Mouse (Mus musculus) MEL-GATA-1-ER (cell line): ENCODE results near the gene Slc48a1.
A peak's percentile ranks its signal among the peaks of the same experiment; 100 is the strongest.

Experiments used
- DNase-seq: peaks from one replicate; pipeline ENCODE4 v3.0.0-alpha.2; 2012; ENCODE audit warnings: low read depth; ENCODE audit errors: extremely low read depth

Gene Slc48a1

GRCm38 (mm10) chr15:97778311-97779098 lies at the start of gene Slc48a1:
TSS of gene Slc48a1 (plus strand) at chr15:97778520.
- no peak for DNase-seq

DNA sequence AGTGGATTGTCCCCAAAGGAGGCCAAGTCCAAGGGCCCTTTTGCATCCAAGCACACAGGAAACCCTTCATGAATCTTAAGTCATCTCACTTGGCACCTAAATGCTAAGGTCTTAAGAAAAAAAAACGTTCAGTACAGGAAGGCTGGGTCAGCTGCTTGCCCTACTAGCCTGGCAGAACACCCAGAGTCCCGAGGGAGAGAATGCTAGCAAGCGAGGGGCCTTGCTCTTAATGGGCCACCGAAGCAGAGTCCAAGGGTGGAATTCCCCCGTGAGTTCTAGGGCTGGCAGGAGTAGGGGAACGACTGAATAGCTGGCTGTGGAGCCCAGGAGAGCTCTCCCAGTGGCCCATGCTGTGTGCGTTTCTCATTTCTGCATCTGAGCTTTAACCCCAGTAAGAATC lies 49.5 kb upstream of the Slc48a1 start:
- DNase-seq: no peak

DNA sequence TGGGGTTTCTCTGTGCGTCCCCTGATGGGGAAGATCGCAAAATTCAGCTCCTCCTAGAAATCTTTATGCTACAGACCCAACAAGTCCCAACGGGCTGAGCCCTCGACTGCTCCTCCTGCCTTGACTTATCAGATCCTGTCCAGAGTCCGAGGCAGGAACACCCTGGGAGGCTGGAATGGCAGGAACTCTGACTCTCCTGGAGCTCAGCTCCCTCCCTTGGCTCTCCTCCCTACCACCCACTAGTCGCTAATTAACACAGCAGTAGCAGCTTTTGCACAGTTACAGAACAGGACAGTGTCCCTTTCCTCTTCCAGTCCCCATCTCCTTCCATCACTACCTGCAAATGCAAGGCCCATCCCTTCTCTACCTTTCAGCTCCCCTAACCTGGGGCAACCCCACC lies 48.0 kb upstream of the Slc48a1 start:
- no peak for DNase-seq

- DNase-seq: no peak
Measured at GRCm38 (mm10) chr15:97731111-97731510, 47.2 kb upstream of the Slc48a1 start, which contains the start of gene Endou. TSS of gene Endou (minus strand) at chr15:97731339.

GRCm38 (mm10) chr15:97731988-97732387 lies 46.3 kb upstream of the Slc48a1 start:
- no peak for DNase-seq

DNA sequence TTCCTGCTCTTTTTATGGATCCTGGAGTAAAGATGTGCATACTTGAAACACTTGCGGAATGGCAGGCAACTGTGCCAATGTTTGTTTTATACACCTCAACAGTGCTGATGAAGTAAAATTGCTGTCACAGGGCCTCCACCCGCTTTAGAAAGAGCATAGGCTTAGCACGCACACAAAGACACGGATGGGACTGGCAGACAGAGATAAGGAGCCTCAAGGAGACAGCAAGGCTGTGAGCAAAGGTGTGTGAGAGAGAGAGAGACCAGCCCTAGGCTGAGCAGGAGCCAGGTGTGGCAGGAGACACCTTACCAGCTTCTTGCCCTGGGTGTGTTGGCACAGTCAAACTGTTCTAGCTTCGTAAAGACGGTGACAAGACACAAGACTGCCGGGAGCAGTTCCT lies 39.4 kb upstream of the Slc48a1 start:
- DNase-seq: no peak

GRCm38 (mm10) chr15:97740283-97740732 lies 38.0 kb upstream of the Slc48a1 start:
- no peak for DNase-seq

DNA sequence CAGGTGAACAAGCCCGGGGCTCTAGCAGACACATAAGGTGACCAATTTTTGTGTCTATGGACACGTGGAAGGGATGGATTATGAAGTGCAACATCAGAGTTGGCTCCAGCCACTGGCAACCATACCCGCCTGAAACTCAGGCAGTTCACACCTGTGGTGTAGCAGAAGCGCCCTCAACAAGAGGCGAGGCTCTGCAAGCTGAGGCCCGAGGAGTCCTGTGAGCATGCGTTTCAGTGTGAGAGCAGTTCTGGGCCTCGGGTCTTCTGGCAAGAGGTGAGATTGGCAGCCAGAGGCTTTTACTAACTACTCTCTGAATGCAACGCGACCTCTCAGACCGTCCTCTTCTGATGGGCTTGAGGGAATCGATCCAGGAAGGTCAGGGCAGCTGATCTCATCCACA lies 36.7 kb upstream of the Slc48a1 start:
- no peak for DNase-seq

GRCm38 (mm10) chr15:97742074-97742473 lies 36.2 kb upstream of the Slc48a1 start:
- DNase-seq: no peak

DNA sequence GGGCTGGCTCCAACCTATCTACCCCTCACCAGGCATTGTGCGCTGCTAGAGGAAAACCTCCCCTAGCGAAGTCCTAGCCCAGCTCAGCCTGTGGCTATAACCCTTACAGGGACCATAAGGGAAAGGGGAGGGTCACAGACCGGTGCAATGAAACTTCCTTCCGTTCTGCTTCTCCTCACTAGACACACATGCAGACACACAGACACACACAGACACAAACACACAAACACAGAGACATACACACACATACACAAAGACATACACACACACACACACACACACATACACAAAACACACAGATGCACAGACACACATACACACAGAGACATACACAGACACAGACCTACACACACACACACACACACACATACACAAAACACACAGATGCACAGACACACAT lies 35.7 kb upstream of the Slc48a1 start:
- DNase-seq: no peak

DNA sequence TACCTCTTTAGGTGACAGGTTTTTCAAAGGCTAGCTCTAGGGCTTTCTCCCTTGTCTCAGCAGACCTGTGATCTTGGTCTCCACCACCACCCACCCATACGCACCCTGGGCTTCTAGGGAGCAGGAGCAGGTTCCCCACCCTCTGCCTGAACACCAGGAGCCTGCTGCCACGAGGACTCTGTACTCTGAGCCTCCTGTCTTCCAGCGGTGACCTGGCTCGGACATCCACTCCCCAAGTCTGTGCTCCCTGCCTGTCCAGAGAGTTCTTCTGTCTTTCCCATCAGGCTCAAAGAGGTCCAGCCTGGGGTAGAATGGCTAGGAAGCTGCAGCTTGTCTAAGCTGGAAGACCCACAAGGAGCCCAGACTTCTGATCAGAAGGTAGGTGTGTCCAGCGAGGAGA lies 35.1 kb upstream of the Slc48a1 start:
- DNase-seq: no peak

DNA sequence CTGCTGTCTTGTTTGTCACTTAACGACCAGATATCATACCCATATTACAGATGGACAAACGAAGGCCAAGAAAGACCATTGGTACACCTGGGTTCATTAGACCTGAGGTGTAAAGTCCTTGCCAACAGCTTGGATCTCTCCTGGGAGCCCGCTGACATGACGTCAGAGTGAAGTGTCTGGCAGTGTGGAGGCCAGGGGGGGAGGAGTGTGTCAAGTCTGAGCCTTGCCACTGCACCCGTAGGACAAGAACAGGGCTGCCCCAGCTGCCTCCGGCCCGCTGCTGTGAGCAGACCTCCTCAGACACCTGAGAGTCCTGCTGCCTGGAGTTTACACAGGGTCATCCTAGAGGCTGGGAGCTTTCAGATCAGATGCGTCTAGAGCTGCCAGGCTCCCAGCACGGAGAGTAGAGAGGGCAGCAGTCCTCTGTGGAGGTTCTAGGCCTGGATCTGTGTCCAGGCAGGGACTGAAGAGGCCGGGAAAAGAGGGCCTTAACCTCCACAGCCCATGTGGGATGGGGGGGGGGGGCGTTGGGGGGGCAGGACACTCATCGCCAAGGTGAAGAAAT lies 34.3 kb upstream of the Slc48a1 start:
- no peak for DNase-seq

DNA sequence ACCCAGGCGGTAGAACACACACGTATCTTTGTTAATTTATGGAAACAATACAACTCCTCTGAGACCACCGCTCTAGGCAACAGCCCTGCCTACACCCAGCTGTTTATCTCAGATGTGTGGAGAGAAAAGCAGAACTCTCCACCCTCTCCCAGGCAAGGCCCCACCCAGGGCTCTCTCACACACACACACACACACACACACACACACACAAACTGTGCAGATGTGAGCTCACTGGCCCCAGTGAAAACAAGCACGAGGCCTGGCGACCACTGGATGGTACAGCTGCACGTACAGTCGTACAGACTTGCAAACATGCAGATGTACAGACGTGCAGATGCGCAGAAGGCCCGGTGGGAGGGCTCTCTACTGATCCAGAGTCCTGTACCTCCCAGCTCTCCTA lies 33.4 kb upstream of the Slc48a1 start:
- peak; percentile 94 for DNase-seq

DNA sequence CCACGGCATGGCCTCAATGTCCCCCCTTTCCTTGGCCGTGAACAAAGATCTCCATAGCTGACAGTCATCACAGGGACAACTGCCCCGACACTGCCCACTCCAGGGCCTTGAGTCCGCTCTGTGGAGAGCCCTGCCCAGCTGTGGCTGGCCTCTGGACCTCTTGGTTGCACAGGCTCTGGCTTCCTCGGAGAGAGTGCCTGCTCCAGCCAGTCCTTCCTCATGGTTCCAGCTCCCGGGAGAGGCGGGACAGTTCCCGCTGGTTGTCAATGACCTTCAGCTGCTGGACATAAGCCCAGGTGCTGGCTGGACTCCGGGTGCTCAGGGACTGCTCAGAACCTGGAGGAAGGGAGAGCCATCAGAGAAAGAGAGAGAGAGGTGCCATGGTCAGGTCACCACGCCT lies 33.0 kb upstream of the Slc48a1 start:
- no peak for DNase-seq

DNA sequence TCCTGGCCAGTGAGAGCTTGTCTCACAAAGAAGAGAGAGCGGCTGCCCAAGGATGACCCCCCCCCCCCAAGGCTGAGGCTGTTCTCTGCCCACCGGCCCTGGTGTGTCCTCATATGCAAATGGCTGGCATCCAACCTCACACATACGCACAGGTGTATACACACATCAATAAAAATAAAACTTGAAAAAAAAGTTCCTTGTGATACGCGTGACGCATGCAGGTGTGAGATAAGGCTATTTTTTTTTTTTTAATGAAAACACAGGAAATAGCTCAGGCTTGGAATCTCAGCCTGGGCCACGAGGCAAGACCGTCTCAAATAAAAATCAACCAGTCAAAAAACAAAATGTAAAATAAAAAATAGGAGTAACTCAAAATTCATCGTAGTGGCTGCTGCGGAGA lies 32.0 kb upstream of the Slc48a1 start:
- DNase-seq: no peak

- DNase-seq: no peak
Measured at GRCm38 (mm10) chr15:97746748-97747147, 31.6 kb upstream of the Slc48a1 start.

GRCm38 (mm10) chr15:97747486-97747885 lies 30.8 kb upstream of the Slc48a1 start:
- no peak for DNase-seq

- peak; percentile 87 for DNase-seq
Measured at GRCm38 (mm10) chr15:97748309-97748708, 30.0 kb upstream of the Slc48a1 start.

DNA sequence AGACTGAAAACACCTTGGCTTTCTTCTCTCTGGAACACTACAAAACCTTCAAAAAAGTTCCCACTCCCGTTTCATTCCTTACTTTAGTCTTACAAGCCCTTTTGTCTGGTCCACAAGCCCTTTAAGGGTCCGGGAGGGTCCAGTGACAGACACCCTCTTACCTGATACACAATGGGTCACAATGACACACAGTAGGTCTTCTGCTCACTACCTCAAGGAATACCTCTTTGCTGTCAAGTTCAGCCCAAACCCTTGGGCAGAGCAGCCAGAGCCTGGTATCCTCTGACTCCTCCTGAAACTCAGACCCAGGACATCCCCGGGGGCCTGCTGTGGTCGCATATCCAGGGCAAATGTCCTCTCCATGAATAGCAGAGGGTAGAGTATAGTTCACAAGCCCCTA lies 29.4 kb upstream of the Slc48a1 start:
- DNase-seq: no peak

DNA sequence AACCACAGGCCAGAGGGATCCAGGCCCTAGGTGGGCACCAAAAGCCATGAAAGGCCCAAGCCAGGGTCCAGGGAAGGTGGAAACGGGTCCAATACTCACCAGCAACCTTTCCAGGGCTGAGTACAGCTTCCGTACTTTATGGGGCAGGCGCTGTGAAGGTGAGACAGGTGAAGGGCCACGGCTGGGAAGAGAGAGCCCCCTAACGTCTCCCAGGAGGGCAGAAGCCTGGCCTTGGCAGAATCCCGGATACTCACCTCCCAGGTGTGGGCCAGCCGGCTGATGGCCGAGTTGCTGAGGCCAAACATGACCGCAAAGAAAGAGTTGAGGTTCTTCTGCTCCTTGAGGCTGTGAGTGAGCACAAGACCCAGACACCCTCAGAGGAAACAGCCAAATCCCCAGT lies 28.9 kb upstream of the Slc48a1 start:
- no peak for DNase-seq

DNA sequence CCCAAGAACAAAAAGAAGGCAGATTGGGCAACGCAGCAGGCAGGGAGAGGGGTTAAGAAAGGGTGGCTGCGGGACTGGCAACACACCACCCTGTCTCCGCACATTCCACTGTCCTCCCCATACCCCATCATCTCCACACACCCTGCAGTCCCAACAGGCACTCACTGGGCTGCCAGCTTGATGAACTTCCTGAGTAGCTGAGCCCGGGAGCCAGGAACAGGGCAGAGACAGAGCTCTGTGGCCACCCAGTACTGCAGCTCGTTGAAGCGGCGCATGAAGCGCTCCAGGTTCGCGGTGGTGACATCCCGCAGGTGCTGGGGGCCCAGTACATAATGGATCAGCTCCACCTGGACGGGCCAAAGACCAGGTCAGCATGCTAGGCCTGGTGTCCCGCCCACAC lies 28.5 kb upstream of the Slc48a1 start:
- no peak for DNase-seq

DNA sequence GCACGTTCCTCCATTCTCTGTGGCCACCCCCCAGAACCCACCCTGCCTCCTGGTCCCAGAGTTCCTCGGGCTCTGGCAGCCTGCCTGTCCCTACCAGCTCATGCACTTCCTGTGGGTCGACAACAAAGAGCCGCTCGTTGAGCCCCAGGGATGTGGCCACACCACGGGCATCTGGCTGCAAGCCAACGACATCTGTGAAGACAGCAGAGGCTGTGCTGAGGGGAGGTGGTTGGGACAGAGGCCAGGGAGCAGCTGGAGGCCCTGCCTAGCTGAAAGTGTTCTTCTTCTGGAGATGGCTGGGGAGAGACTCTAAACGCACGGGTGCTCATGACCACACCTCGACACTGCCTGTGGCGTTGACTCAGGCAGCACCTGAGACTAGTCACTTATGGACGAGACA lies 27.6 kb upstream of the Slc48a1 start:
- peak; percentile 65 for DNase-seq

- DNase-seq: no peak
Measured at GRCm38 (mm10) chr15:97751676-97752075, 26.6 kb upstream of the Slc48a1 start.
